Mouse (Mus musculus) kidney, adult 8-10 months (tissue): ENCODE data around the gene Pdlim3.

Source experiments
- DNase-seq, 2 experiments: peaks; one replicate each; pipeline ENCODE4 v3.0.0; 2022

The Pdlim3 gene

DNA sequence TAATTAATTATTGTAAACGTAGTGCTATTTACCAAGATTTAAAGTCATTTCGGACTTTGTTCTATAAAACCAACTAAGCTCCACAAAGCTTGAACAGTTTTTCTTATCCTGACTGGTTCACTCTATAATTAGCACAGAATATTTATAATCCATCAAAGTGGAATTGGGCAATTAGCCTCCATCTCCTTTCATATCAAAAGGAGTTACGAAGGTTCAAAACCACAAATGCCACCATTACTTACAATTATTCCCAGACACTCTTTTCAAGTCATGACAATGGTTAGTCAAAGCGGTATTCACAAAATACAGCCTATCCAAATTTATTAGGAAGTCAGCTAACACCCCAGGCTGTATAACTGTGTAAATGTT is 21.0 kb downstream of the Pdlim3 start:
- no peak for DNase-seq

DNA sequence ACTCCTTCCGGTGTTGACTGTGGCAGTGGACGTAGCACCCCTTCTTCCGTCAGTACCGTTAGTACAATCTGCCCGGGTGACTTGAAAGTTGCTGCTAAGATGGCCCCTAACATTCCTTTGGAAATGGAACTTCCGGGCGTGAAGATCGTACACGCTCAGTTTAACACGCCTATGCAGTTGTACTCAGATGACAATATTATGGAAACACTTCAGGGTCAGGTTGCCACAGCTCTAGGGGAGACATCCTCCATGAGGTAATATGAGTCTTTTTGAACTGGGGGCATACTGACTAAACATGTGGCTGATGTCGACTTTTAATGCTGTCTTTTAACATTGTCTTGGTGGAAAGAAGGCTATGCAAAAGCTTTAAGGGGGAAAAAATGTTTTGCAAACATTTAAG is 28.4 kb downstream of the Pdlim3 start:
- no peak for DNase-seq

DNA sequence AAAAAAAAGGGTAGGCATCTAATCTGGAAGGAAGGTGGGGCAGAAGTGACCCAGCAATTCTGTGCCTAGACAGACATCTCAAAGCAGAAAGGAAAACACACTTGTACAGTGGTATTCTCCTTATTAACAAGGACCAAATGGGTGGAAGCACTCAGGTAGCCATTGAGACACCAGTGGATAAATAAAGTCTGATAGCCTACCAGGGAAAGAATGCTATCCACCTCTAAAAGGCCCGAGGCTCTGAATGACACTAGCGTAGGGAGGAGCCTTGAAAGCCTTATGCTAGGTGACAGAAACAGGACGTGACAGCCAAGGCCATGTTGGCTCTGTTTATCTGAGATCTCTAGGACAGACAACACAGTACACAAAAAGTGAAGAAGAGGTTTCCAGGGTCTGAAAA is 31.2 kb downstream of the Pdlim3 start:
- no peak for DNase-seq

DNA sequence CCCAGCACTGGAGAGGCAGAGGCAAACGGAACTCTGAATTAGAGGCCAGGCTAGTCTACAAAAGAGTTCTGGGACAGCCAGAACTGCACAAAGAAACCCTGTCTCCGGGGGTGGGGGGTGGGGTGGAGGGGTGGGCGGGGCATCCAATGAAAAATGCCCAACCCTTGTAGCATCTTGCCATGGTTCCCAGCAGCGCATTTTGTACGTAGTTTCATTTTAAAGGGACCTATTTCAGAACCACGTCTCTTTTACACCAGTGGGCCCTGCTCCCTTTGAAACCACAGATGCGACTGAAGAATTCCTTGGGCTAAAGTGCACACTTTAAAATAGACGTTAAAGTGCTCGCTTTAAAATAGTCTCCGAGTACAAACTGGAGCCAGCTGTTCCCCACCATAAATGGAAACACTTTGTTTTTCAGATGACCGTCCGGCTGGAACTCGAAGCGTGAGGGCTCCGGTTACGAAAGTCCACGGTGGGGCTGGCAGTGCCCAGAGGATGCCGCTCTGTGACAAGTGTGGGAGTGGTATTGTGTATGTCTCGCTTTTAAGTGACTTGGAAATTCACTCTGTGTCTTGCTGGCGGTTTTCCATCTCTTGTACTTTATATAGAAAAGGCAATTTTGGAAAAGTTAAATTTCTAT is 31.9 kb downstream of the Pdlim3 start:
- no peak for DNase-seq

DNA sequence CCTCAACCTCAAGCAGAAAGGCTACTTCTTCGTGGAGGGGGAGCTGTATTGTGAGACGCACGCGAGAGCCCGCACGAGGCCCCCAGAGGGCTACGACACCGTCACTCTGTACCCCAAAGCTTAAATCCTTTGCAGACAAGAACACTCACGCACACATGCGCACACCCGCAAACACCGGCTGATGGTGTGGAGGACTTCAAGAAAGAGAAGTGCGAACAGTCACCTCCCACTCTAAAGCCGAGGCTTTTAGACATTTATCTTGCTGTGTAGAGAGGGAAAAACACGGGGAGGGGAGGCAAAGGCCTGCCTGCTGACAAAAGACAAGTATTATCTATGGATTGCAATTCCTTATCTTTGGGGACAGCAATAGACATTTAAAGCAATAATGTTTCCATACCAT is 33.6 kb downstream of the Pdlim3 start:
- no peak for DNase-seq

DNA sequence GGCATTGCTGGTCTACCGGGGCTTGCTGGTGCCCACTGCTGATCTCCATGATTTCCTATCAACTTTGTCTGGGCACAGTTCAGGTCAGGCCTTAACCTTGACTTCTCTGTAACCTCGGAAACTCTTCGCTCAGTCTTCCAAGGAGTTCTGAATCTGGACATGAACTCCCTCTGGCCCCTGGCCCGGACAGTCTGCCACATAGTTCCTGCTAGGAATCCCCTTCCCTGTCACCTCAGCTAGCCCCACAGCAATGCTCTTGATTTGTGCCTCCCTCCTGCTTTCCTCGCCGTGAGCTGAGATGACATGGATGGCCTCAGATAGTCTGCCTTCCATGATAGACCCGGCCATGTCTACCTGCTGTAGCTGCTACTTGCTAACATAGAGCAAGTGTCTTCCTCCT is 35.1 kb downstream of the Pdlim3 start:
- no peak for DNase-seq

DNA sequence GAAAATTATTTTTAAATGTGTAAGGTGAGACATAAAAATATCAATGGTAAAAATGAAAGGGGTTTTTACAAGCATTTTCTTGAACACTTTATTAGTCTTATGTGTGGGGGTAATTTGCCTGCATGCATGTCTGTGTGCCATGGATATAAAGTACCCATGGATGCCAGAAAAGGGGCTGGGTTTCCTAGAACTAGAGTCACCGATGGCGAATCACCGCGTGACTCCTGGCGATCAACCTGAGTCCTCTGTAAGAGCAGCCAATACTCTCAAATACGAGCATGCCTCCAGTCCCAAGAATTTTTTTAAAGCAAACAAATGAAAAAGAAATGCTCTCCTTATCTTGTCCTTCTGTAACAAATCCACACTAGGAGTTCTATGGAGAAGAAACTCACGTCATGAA is 36.9 kb downstream of the Pdlim3 start:
- DNase-seq = no peak

DNA sequence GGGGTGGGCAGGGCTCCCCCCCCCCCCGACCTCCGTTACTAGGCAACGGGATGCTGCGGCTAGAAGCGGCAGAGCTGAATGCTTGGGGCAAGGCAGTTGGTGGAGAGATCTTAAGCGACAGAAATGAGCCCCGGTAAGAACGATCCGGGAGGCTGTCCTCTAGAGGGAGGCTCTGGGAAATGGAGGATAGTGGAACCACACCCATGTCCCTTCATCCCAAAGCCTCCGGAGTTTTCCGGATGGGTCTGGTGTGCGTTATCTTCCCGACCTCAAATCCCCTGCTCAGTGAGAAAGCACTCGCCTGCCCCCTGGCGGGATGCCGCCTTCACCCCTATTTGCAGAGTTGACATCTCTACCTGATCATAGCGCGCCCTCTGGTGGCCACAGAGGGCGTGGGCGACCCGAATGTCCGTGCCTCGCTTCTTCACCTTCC is 49.3 kb downstream of the Pdlim3 start, which contains the start of gene Ccdc110:
TSS of gene Ccdc110 (plus strand) at position 38 of the 433 bp plus-strand sequence.
- peak; percentile 82 to 94 for DNase-seq

DNA sequence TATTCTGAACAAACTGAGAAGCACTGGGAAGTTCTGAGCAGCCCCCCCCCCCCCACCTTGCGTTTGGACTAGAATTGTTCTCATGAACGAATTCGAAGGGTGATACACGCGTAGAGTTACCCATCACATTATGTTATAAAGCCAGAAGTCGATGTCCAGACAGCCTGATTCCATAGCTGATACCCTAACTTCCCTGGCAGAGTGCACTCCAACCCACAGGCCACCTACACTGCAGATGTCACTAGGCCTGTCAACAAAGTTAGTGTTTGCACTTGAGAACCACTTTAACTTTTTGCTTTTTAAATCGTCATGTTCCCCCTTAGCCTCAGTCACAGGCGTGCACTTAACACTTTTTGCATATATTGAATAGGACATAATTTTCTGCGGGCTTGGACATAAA is 51.7 kb downstream of the Pdlim3 start:
- DNase-seq = no peak

DNA sequence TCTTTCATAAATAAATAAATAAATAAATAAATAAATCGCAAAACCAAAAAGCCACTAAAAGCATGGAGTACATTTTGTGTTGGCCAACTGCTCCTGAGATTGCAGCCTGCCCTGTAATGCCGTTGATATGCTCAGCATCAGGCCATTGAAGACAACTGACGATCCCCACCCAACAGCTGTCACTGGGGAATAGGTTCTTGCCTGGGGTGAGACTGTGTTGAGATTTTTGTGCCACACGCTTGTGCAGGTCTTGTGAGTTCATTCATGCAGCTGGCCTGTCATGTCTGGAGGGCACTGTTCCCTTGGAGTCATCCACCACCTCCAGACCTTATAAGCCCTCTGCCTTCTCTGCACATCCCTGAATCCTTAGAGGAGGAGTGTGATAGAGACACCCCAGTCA is 61.0 kb downstream of the Pdlim3 start:
- DNase-seq = no peak

DNA sequence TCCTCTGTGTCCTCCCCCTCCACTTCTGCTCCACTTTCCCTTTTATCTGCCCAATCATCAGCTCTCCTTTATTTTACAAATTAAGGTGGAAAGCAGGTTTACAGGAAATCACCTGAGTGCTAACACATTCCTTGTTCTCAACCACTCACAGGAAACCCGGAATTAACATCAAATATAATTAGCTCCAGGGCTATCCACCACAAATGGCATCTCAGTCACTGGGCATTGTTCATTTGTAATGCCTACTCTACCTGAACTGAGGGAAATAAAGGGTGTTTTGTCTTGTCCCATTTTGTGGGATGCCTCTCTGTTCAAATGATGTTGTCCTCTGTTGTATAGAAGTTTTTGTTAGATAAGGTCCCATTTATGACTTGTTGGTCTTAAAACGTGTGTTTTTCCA is 65.4 kb downstream of the Pdlim3 start:
- DNase-seq = no peak
